Mouse (Mus musculus) heart, adult 2 months (tissue): ENCODE data around the gene Dtnb. TPM values are rescaled to one million over a fixed set of nuclear protein-coding genes. Genes with fewer than 3 reads are reported as not detected.

Experiments
- DNase-seq, 2 experiments: peaks; one replicate each; pipeline ENCODE4 v3.0.0; 2021
- H3K27ac ChIP-seq: fragments of 200-600 bp; 2 replicates; pipeline ENCODE4 v1.8.1; 2022
- H3K27me3 ChIP-seq: fragments of 200-500 bp; 2 replicates; pipeline ENCODE4 v1.6.1; 2012; ENCODE audit warnings: mild to moderate bottlenecking, low read length, inconsistent platforms, mixed read lengths; ENCODE audit not compliant: control insufficient read depth, insufficient read depth
- H3K36me3 ChIP-seq: fragments of 200-500 bp; 2 replicates; pipeline ENCODE4 v1.6.1; 2012; ENCODE audit warnings: low read length, inconsistent platforms; ENCODE audit not compliant: control insufficient read depth, insufficient read depth
- H3K4me1 ChIP-seq: fragments of 200-500 bp; 2 replicates; pipeline ENCODE4 v1.6.1; 2011; ENCODE audit warnings: low read length; ENCODE audit not compliant: control insufficient read depth, insufficient read depth
- H3K4me3 ChIP-seq: fragments of 200-600 bp; 2 replicates; pipeline ENCODE4 v1.8.1; 2022
- H3K79me2 ChIP-seq: fragments of 200-500 bp; replicated peaks from 2 replicates; pipeline ENCODE4 v1.6.1; 2012; ENCODE audit warnings: mild to moderate bottlenecking, inconsistent platforms, low read length, moderate library complexity, mixed read lengths; ENCODE audit not compliant: control insufficient read depth, insufficient read depth
- H3K9ac ChIP-seq: fragments of 200-500 bp; 2 replicates; pipeline ENCODE4 v1.6.1; 2012; ENCODE audit warnings: low read depth, mild to moderate bottlenecking, control low read depth, inconsistent platforms, low read length, mixed read lengths
- CTCF ChIP-seq: fragments of 200-600 bp; IDR thresholded peaks from 2 replicates; pipeline ENCODE4 v1.8.1; 2022; ENCODE audit warnings: antibody characterized with exemption, mild to moderate bottlenecking, moderate library complexity
- EP300 ChIP-seq: fragments of 200-500 bp; IDR thresholded peaks from 2 replicates; pipeline ENCODE4 v1.6.1; 2011; ENCODE audit warnings: low read depth, low read length, control low read depth; ENCODE audit not compliant: insufficient read depth
- POLR2A ChIP-seq: fragments of 200-500 bp; IDR thresholded peaks from 2 replicates; pipeline ENCODE4 v1.6.1; 2011; ENCODE audit warnings: mild to moderate bottlenecking, low read depth, low read length, control low read depth; ENCODE audit not compliant: insufficient read depth
- WGBS: fragments of 180-500 bp; shearing (Covaris S2); methylation state at CpG from one replicate; pipeline ENCODE4 v1.1.7; 2018; 5-methylcytosine and 5-hydroxymethylcytosine counted together
- intact Hi-C: fragments of 180-260 bp; cut with DNase I; formaldehyde crosslinking; loops from one replicate; pipeline ENCODE4 v1.15.1; 2025
- polyA plus RNA-seq: library from polyadenylated mRNA; depleted of rRNA; stranded (reverse); fragments of >200 nt; gene quantifications from 2 replicates; pipeline ENCODE4 v1.2.3, GENCODE M21; 2012
- total RNA-seq, 2 experiments: library from RNA; stranded (reverse); gene quantifications; 2 replicates each; pipeline ENCODE4 v1.2.3; 2021

The Dtnb gene
- total and polyA plus RNA-seq, 3 experiments, result 6.0 to 8.0 (median 7.1) TPM

DNA sequence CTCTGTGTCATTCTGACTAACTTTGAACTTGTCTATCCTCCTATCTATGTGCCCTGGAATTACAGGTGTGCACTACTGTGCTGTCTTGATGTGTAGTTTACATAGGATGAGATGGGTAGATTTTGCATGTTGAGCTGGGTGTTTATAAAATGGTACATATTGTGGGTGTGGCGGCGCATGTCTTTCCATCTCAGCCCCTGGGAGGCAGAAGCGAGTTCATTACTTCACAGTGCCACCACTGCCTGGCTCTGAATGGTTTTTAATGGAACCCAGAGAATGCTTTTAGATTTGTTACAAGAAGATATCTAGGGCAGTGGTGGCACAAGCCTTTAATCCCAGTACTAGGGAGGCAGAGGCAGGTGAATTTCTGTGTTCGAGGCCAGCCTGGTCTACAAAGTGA is 2.5 kb downstream of the Dtnb start:
- Histone ChIP-seq H3K9ac (no peak overlapping the region), H3K27ac (no peak overlapping the region), H3K27me3 (no peaks in the 10 kb centered on the region), H3K79me2 (no peaks in the 10 kb centered on the region), H3K4me3 (no peak overlapping the region), H3K4me1 (no peaks in the 10 kb centered on the region), H3K36me3 (no peaks in the 10 kb centered on the region)
- no peak for DNase-seq
- WGBS, result 99% methylated on average over 4 of the region's 4 CpGs
- TF ChIP-seq CTCF, result no peak
- no peak for TF ChIP-seq POLR2A
- no peak for TF ChIP-seq EP300
- intact Hi-C loops, result loop anchor here (5.0 kb wide), 2 partner anchors 147 to 1333 kb away; partner anchors contain the start of genes Asxl2 and Ubxn2a

DNA sequence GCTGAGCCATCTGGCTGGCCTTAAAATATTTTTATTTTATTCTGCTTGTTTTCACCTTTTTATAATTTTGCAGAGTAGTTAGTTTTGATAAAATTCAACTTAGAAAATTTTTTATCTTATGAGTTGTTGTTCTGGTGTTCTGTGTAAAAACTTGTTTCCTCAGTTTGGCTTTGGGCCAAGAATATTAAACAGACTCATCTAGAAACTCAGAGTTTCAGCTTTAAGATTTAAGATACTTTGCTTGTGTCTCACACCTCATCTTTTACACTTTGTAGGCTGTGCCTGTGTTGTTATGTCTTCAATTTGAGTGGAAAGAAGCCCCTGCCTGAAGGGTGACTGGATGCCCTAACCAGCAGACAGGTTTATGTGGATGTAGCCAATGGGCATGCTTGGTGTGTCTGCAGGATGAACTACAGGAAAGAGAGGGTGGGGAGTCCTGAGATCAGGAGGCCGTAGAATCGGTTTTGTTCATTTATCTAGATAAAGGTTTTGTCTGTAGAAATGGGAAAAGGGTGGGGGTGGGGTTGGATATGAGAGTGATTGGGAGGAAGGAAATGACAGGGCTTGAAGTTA is 7.9 kb downstream of the Dtnb start:
- H3K4me1 ChIP-seq, result peaks cover 1% of the 10 kb centered on the region; the same call in 1 of the 2 replicates
- no peaks in the 10 kb centered on the region for H3K27me3 ChIP-seq
- H3K4me3 ChIP-seq, result no peak overlapping the region
- no peak for TF ChIP-seq CTCF
- no peak for TF ChIP-seq EP300
- WGBS, result 38% methylated on average over 2 of the region's 2 CpGs
- intact Hi-C loops, result no loop called here
- H3K79me2 ChIP-seq, result no peaks in the 10 kb centered on the region
- H3K36me3 ChIP-seq, result no peaks in the 10 kb centered on the region
- no peak overlapping the region for H3K27ac ChIP-seq
- no peak for DNase-seq
- H3K9ac ChIP-seq, result no peak overlapping the region

DNA sequence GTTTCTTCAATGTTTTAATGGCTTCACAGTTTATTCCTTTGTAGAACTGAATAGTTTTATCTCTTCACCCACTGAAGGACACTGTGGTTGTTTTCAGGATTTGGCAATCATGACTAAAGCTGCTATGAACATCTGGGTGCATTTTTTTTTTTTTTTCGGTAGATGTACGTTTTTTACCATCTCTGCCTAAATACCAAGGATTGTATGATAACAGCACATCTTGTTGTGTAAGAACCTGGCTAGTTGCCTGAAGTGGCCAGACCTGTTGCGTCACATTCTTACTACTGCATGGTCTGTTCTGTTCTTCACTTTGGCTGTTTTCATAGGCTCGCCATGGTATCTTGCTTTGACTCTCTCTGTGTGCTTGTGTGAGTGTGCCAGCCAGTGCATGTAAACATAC is 10.4 kb downstream of the Dtnb start:
- WGBS, result 70% methylated on average over 4 of the region's 4 CpGs
- peaks cover 1% of the 10 kb centered on the region; the same call in 1 of the 2 replicates for H3K4me1 ChIP-seq
- no peaks in the 10 kb centered on the region for H3K27me3 ChIP-seq
- no peaks in the 10 kb centered on the region for H3K79me2 ChIP-seq
- no peak overlapping the region for H3K9ac ChIP-seq
- no peak overlapping the region for H3K4me3 ChIP-seq
- no peaks in the 10 kb centered on the region for H3K36me3 ChIP-seq
- no peak overlapping the region for H3K27ac ChIP-seq
- no peak for TF ChIP-seq EP300
- TF ChIP-seq POLR2A, result no peak
- no peak for TF ChIP-seq CTCF
- intact Hi-C loops, result no loop called here
- no peak for DNase-seq

DNA sequence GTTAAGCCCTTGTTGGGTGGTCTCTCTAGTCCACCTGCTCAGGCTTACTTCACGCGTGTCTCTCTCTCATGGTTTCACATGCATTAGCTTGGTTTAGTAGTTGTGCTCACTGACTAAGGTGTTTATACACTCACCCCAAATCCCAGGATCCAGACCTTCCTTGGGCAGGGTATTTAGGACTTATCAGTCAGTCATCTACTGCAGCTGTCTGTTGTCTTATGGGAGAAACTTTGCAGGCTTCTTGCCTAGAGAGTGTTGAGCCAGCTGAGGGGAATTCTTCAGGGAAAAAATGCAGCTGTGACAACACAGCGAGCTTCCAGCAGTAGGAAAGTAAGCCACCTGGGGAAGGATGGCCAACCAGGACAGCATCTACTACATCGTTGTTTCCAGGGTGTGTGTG is 13.3 kb downstream of the Dtnb start:
- Histone ChIP-seq H3K9ac (no peak overlapping the region), H3K27ac (no peak overlapping the region), H3K79me2 (no peaks in the 10 kb centered on the region), H3K4me1 (no peaks in the 10 kb centered on the region), H3K4me3 (no peak overlapping the region), H3K27me3 (no peaks in the 10 kb centered on the region), H3K36me3 (no peaks in the 10 kb centered on the region)
- intact Hi-C loops, result no loop called here
- TF ChIP-seq CTCF (no peak), POLR2A (no peak), EP300 (no peak)
- 74% methylated on average over 4 of the region's 4 CpGs for WGBS
- DNase-seq, result no peak

DNA sequence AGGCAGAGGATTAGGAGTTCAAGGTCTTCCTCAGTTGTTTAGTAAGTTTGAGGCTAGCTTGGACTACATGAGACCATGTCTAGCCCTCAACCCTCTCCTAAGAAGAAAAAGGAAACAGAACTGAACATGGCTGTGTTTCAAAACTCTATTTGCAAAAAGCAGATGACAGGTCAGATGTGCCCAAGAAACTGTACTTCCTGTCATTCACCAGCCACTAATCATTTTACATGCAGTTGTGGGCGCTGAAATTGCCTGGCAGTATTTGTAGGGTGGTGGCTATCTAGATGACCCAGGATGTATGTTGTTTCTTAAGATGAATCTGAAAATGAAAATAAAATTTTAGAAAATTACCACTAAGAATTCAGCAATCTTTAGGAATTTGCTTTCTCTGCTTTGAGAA is 14.8 kb downstream of the Dtnb start:
- Histone ChIP-seq H3K4me1 (no peaks in the 10 kb centered on the region), H3K9ac (no peak overlapping the region), H3K36me3 (no peaks in the 10 kb centered on the region), H3K27me3 (no peaks in the 10 kb centered on the region), H3K79me2 (no peaks in the 10 kb centered on the region), H3K4me3 (no peak overlapping the region), H3K27ac (no peak overlapping the region)
- TF ChIP-seq CTCF, result no peak
- TF ChIP-seq EP300, result no peak
- TF ChIP-seq POLR2A, result no peak
- no peak for DNase-seq
- intact Hi-C loops, result no loop called here
- 54% methylated on average over 1 of the region's 1 CpGs for WGBS

DNA sequence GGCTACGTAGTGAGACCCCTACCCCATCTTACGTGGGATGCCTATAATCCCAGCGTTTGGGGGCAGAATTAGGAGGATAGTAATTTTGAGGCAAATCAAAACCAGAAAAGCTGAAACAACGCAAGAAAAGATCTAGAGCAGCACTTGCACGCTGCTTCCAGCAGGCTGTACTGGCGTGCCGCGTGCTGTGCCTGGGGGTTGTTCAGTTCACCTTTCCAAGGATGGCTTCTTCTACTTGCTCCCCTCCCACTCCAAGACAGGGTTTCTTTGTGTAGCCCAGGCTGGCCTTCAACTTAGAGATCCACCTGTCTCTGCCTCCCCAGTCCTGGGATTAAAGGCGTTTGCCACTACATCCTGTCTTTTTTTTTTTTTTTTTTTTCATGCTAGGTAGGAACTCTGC is 17.9 kb downstream of the Dtnb start:
- H3K4me3 ChIP-seq, result no peak overlapping the region
- TF ChIP-seq EP300, result no peak
- TF ChIP-seq POLR2A, result no peak
- TF ChIP-seq CTCF, result no peak
- H3K27ac ChIP-seq, result no peak overlapping the region
- H3K4me1 ChIP-seq, result no peaks in the 10 kb centered on the region
- H3K27me3 ChIP-seq, result no peaks in the 10 kb centered on the region
- 97% methylated on average over 9 of the region's 9 CpGs for WGBS
- intact Hi-C loops, result no loop called here
- no peaks in the 10 kb centered on the region for H3K79me2 ChIP-seq
- no peaks in the 10 kb centered on the region for H3K36me3 ChIP-seq
- no peak for DNase-seq
- no peak overlapping the region for H3K9ac ChIP-seq
